Mouse (Mus musculus): Measurements from ENCODE around the gene Arhgap28. TPM values are rescaled to one million over a fixed set of nuclear protein-coding genes. Genes with fewer than 3 reads are reported as not detected.

The Arhgap28 gene
- polyA plus RNA-seq, 1 experiment from 2014 or later = 15.7 TPM

- no peak overlapping the region for H3K9ac ChIP-seq (ENCODE audit: low read length)
- peaks cover 0 to 18% of the 10 kb centered on the region in 2 experiments; a peak in 3 of 4 replicates for H3K4me1 ChIP-seq (ENCODE audit: control insufficient read depth in 2 of 2, insufficient read depth in 2 of 2, low read length in 2 of 2)
- 33% methylated on average over 8 of the region's 8 CpGs for WGBS
- H3K9me3 ChIP-seq (ENCODE audit: control insufficient read depth, low read length) = no peaks in the 10 kb centered on the region
- no peaks in the 10 kb centered on the region for H3K36me3 ChIP-seq (ENCODE audit: control insufficient read depth, insufficient read depth, low read length)
- no peak overlapping the region for H3K4me2 ChIP-seq (ENCODE audit: low read length)
- H3K27ac ChIP-seq (replicated peaks in 1 of 2; ENCODE audit: control insufficient read depth in 1 of 2, insufficient read depth in 1 of 2, low read depth in 2 of 2, low read length in 2 of 2) = no peak overlapping the region
- H3K27me3 ChIP-seq (ENCODE audit: control insufficient read depth, insufficient read depth, low read length) = no peaks in the 10 kb centered on the region
- ATAC-seq (ENCODE audit: insufficient number of reproducible peaks, insufficient read depth, low FRiP score, low read depth) = no peak
- H3K4me3 ChIP-seq (ENCODE audit: control insufficient read depth in 1 of 2, insufficient read depth in 1 of 2, low read depth in 1 of 2, low read length in 2 of 2) = no peak overlapping the region
Measured at GRCm38 (mm10) chr17:67999801-68000200, 4.1 kb downstream of the Arhgap28 start.

- no peak overlapping the region for H3K27ac ChIP-seq (replicated peaks in 1 of 2; ENCODE audit: control insufficient read depth in 1 of 2, insufficient read depth in 1 of 2, low read depth in 2 of 2, low read length in 2 of 2)
- H3K4me1 ChIP-seq (ENCODE audit: control insufficient read depth in 2 of 2, insufficient read depth in 2 of 2, low read length in 2 of 2) = peaks cover 0 to 16% of the 10 kb centered on the region in 2 experiments; a peak in 2 of 4 replicates
- H3K27me3 ChIP-seq (ENCODE audit: control insufficient read depth, insufficient read depth, low read length) = no peaks in the 10 kb centered on the region
- peak overlapping the region; percentile 48; the same call in 1 of the 2 replicates for H3K4me2 ChIP-seq (ENCODE audit: low read length)
- no peaks in the 10 kb centered on the region for H3K36me3 ChIP-seq (ENCODE audit: control insufficient read depth, insufficient read depth, low read length)
- no peak for ATAC-seq (ENCODE audit: insufficient number of reproducible peaks, insufficient read depth, low FRiP score, low read depth)
- no peak overlapping the region for H3K9ac ChIP-seq (ENCODE audit: low read length)
- 70% methylated on average over 7 of the region's 7 CpGs for WGBS
- H3K9me3 ChIP-seq (ENCODE audit: control insufficient read depth, low read length) = no peaks in the 10 kb centered on the region
- no peak overlapping the region for H3K4me3 ChIP-seq (ENCODE audit: control insufficient read depth in 1 of 2, insufficient read depth in 1 of 2, low read depth in 1 of 2, low read length in 2 of 2)
Measured at GRCm38 (mm10) chr17:67996769-67997155, 7.2 kb downstream of the Arhgap28 start.

GRCm38 (mm10) chr17:67996097-67996768 is 7.7 kb downstream of the Arhgap28 start:
- Histone ChIP-seq H3K9me3 (ENCODE audit: control insufficient read depth, low read length) (no peaks in the 10 kb centered on the region), H3K9ac (ENCODE audit: low read length) (no peak overlapping the region), H3K4me2 (ENCODE audit: low read length) (peak overlapping the region; percentile 48), H3K27ac (replicated peaks in 1 of 2; ENCODE audit: control insufficient read depth in 1 of 2, insufficient read depth in 1 of 2, low read depth in 2 of 2, low read length in 2 of 2) (peak overlapping the region; percentile 27 to 29; a peak in 2 of 4 replicates), H3K36me3 (ENCODE audit: control insufficient read depth, insufficient read depth, low read length) (no peaks in the 10 kb centered on the region), H3K4me1 (ENCODE audit: control insufficient read depth in 2 of 2, insufficient read depth in 2 of 2, low read length in 2 of 2) (peaks cover 0 to 16% of the 10 kb centered on the region in 2 experiments; a peak in 2 of 4 replicates), H3K27me3 (ENCODE audit: control insufficient read depth, insufficient read depth, low read length) (no peaks in the 10 kb centered on the region), H3K4me3 (ENCODE audit: control insufficient read depth in 1 of 2, insufficient read depth in 1 of 2, low read depth in 1 of 2, low read length in 2 of 2) (0 out of 4 replicates have a peak overlapping the region, but pooled peaks of 1 of the 2 experiments have one; percentile 2)
- WGBS = 6% methylated on average over 14 of the region's 14 CpGs
- ATAC-seq (ENCODE audit: insufficient number of reproducible peaks, insufficient read depth, low FRiP score, low read depth) = no peak

- ATAC-seq (ENCODE audit: insufficient number of reproducible peaks, insufficient read depth, low FRiP score, low read depth) = no peak
- H3K4me1 ChIP-seq (ENCODE audit: control insufficient read depth in 2 of 2, insufficient read depth in 2 of 2, low read length in 2 of 2) = peaks cover 0 to 17% of the 10 kb centered on the region in 2 experiments; a peak in 2 of 4 replicates
- H3K27me3 ChIP-seq (ENCODE audit: control insufficient read depth, insufficient read depth, low read length) = no peaks in the 10 kb centered on the region
- H3K9me3 ChIP-seq (ENCODE audit: control insufficient read depth, low read length) = no peaks in the 10 kb centered on the region
- H3K9ac ChIP-seq (ENCODE audit: low read length) = no peak overlapping the region
- peak overlapping the region; percentile 48; the same call in 1 of the 2 replicates for H3K4me2 ChIP-seq (ENCODE audit: low read length)
- H3K4me3 ChIP-seq (ENCODE audit: control insufficient read depth in 1 of 2, insufficient read depth in 1 of 2, low read depth in 1 of 2, low read length in 2 of 2) = no peak overlapping the region
- 0 out of 4 replicates have a peak overlapping the region, but pooled peaks of 1 of the 2 experiments have one; percentile 29 for H3K27ac ChIP-seq (replicated peaks in 1 of 2; ENCODE audit: control insufficient read depth in 1 of 2, insufficient read depth in 1 of 2, low read depth in 2 of 2, low read length in 2 of 2)
- no peaks in the 10 kb centered on the region for H3K36me3 ChIP-seq (ENCODE audit: control insufficient read depth, insufficient read depth, low read length)
- 60% methylated on average over 2 of the region's 2 CpGs for WGBS
Measured at GRCm38 (mm10) chr17:67995277-67995819, 8.6 kb downstream of the Arhgap28 start.

- Histone ChIP-seq H3K27me3 (ENCODE audit: control insufficient read depth, insufficient read depth, low read length) (no peaks in the 10 kb centered on the region), H3K9me3 (ENCODE audit: control insufficient read depth, low read length) (no peaks in the 10 kb centered on the region), H3K36me3 (ENCODE audit: control insufficient read depth, insufficient read depth, low read length) (no peaks in the 10 kb centered on the region), H3K4me2 (ENCODE audit: low read length) (no peak overlapping the region), H3K9ac (ENCODE audit: low read length) (no peak overlapping the region), H3K4me1 (ENCODE audit: control insufficient read depth in 2 of 2, insufficient read depth in 2 of 2, low read length in 2 of 2) (peaks cover 4 to 22% of the 10 kb centered on the region in 2 experiments), H3K27ac (replicated peaks in 1 of 2; ENCODE audit: control insufficient read depth in 1 of 2, insufficient read depth in 1 of 2, low read depth in 2 of 2, low read length in 2 of 2) (no peak overlapping the region), H3K4me3 (ENCODE audit: control insufficient read depth in 1 of 2, insufficient read depth in 1 of 2, low read depth in 1 of 2, low read length in 2 of 2) (no peak overlapping the region)
- no peak; the same call in 1 of the 2 replicates for ATAC-seq (ENCODE audit: insufficient number of reproducible peaks, insufficient read depth, low FRiP score, low read depth)
- 69% methylated on average over 7 of the region's 7 CpGs for WGBS
Measured at GRCm38 (mm10) chr17:67994861-67995260, 9.1 kb downstream of the Arhgap28 start.

- Histone ChIP-seq H3K27me3 (ENCODE audit: control insufficient read depth, insufficient read depth, low read length) (no peaks in the 10 kb centered on the region), H3K36me3 (ENCODE audit: control insufficient read depth, insufficient read depth, low read length) (no peaks in the 10 kb centered on the region), H3K27ac (replicated peaks in 1 of 2; ENCODE audit: control insufficient read depth in 1 of 2, insufficient read depth in 1 of 2, low read depth in 2 of 2, low read length in 2 of 2) (no peak overlapping the region), H3K4me3 (ENCODE audit: control insufficient read depth in 1 of 2, insufficient read depth in 1 of 2, low read depth in 1 of 2, low read length in 2 of 2) (no peak overlapping the region), H3K4me2 (ENCODE audit: low read length) (no peak overlapping the region), H3K9ac (ENCODE audit: low read length) (no peak overlapping the region), H3K4me1 (ENCODE audit: control insufficient read depth in 2 of 2, insufficient read depth in 2 of 2, low read length in 2 of 2) (peaks cover 14 to 34% of the 10 kb centered on the region in 2 experiments), H3K9me3 (ENCODE audit: control insufficient read depth, low read length) (no peaks in the 10 kb centered on the region)
- 81% methylated on average over 2 of the region's 2 CpGs for WGBS
- ATAC-seq (ENCODE audit: insufficient number of reproducible peaks, insufficient read depth, low FRiP score, low read depth) = no peak
Measured at GRCm38 (mm10) chr17:67993371-67994045, 10.4 kb downstream of the Arhgap28 start.

- Histone ChIP-seq H3K9ac (ENCODE audit: low read length) (no peak overlapping the region), H3K4me2 (ENCODE audit: low read length) (peak overlapping the region; percentile 46), H3K4me3 (ENCODE audit: control insufficient read depth in 1 of 2, insufficient read depth in 1 of 2, low read depth in 1 of 2, low read length in 2 of 2) (no peak overlapping the region), H3K27me3 (ENCODE audit: control insufficient read depth, insufficient read depth, low read length) (no peaks in the 10 kb centered on the region), H3K9me3 (ENCODE audit: control insufficient read depth, low read length) (no peaks in the 10 kb centered on the region), H3K27ac (replicated peaks in 1 of 2; ENCODE audit: control insufficient read depth in 1 of 2, insufficient read depth in 1 of 2, low read depth in 2 of 2, low read length in 2 of 2) (peak overlapping the region; percentile 57 to 58; a peak in 3 of 4 replicates), H3K4me1 (ENCODE audit: control insufficient read depth in 2 of 2, insufficient read depth in 2 of 2, low read length in 2 of 2) (peaks cover 18 to 30% of the 10 kb centered on the region in 2 experiments), H3K36me3 (ENCODE audit: control insufficient read depth, insufficient read depth, low read length) (no peaks in the 10 kb centered on the region)
- whole genome bisulfite sequencing = 10% methylated on average over 5 of the region's 5 CpGs
- no peak for ATAC-seq (ENCODE audit: insufficient number of reproducible peaks, insufficient read depth, low FRiP score, low read depth)
Measured at GRCm38 (mm10) chr17:67989716-67990115, 14.2 kb downstream of the Arhgap28 start.
